Mouse (Mus musculus): ENCODE results near the gene Gm10320.

Gene Gm10320

GRCm38 (mm10) chr13:98502813-98503341 lies 11.1 kb upstream of the Gm10320 start:
- no peak for DNase-seq

- DNase-seq, result no peak
These were observed 10.5 kb upstream of the Gm10320 start for GRCm38 (mm10) chr13:98502236-98502812.

GRCm38 (mm10) chr13:98501321-98501720 lies 9.5 kb upstream of the Gm10320 start:
- DNase-seq, result no peak

- DNase-seq, result no peak
These were observed 8.8 kb upstream of the Gm10320 start for GRCm38 (mm10) chr13:98500471-98501125.

GRCm38 (mm10) chr13:98498561-98498960 lies 6.8 kb upstream of the Gm10320 start:
- no peak for DNase-seq

- no peak for DNase-seq
These were observed 6.3 kb upstream of the Gm10320 start for GRCm38 (mm10) chr13:98498080-98498479.

GRCm38 (mm10) chr13:98496917-98497870 lies 5.4 kb upstream of the Gm10320 start:
- DNase-seq, result no peak

GRCm38 (mm10) chr13:98494492-98495064 lies 2.8 kb upstream of the Gm10320 start:
- DNase-seq, result no peak

- no peak for DNase-seq
These were observed 911 bp upstream of the Gm10320 start for GRCm38 (mm10) chr13:98492569-98493255.

- DNase-seq, result no peak
These were observed 5.1 kb downstream of the Gm10320 start for GRCm38 (mm10) chr13:98486726-98487125.

- no peak for DNase-seq
These were observed 5.6 kb downstream of the Gm10320 start for GRCm38 (mm10) chr13:98486161-98486560.

GRCm38 (mm10) chr13:98485440-98485839 lies 6.4 kb downstream of the Gm10320 start:
- no peak for DNase-seq

- no peak for DNase-seq
These were observed 13.8 kb downstream of the Gm10320 start for GRCm38 (mm10) chr13:98477991-98478390.

GRCm38 (mm10) chr13:98476839-98477495 lies 14.8 kb downstream of the Gm10320 start:
- DNase-seq, result no peak

GRCm38 (mm10) chr13:98476175-98476838 lies 15.5 kb downstream of the Gm10320 start:
- DNase-seq, result no peak

GRCm38 (mm10) chr13:98475681-98476080 lies 16.1 kb downstream of the Gm10320 start:
- no peak for DNase-seq

- no peak for DNase-seq
These were observed 18.8 kb downstream of the Gm10320 start for GRCm38 (mm10) chr13:98473034-98473433.

- DNase-seq, result no peak
These were observed 20.0 kb downstream of the Gm10320 start for GRCm38 (mm10) chr13:98471756-98472155.

GRCm38 (mm10) chr13:98470321-98470720 lies 21.5 kb downstream of the Gm10320 start:
- no peak for DNase-seq

GRCm38 (mm10) chr13:98469916-98470315 lies 21.9 kb downstream of the Gm10320 start:
- DNase-seq, result no peak

- DNase-seq, result no peak
These were observed 30.3 kb downstream of the Gm10320 start for GRCm38 (mm10) chr13:98461467-98461866.
